Mouse (Mus musculus): Measurements from ENCODE around the gene Elp4.

The Elp4 gene

DNA sequence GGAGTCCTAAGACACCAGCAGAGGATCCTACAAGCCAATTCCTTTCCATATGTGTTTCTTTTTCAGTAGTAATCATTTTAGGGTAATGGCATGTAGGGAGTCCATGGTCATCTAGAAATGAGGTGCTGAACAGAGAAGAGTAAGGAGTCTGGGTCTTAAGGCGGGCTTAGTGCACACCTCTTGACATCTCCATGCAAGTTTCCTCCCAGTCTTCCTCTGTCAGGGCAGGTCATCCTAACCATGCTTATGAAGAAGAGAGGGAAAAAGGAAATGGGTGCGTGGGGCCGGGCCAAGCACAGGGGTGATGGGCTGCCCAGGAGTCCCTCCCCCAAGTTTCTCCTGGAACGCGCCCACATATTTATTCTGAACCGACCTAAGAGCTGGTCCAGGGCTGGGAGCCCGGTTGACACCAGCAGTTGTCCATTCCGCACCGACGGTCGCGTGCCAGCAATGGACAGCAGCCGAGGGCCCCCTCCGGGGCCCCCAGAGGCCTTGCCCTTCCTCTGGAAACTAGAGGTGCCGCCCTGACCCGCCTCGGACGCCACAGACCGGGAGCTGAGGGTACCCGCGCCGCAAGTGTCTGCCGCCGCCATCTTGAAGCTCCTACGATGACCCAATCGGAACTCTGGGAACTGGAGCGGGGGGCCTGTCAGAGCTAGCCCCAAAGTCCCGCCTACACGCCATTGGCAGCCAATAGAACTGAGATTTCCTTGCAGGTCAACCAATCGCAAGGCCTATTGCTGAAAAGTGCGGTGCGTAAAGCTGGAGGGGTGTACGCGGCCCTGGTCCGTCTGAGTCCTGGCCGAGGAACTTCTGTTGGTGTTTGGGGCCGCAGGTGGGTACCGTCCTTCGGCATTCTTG, at the start of gene Elp4, which contains the start of gene Immp1l:
TSS of gene Elp4 (minus strand) at position 669 of the 861 bp plus-strand sequence.
TSS of gene Immp1l (plus strand) at position 743 of the 861 bp plus-strand sequence.
- DNase-seq: peak; percentile 96 to 98

DNA sequence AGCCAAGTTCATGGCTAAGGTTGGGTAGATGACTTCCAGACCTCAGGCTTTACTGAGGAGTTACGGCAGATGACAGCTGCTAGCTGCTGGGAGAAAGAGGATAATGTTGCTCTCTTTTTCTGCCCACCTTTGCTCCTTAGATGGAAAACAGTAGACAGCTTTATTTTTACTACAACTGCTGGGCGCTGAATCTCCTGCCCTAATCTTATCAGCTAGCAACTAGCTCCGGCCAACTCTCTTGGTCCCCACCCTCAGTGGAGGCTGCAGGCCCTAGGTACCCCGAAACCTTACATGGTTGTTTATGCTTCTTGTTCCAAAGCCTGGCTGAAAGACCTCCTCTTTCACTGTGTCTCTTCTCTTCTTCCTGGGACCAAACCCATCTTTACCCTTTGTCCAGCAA, 49.5 kb upstream of the Elp4 start:
- DNase-seq: no peak

DNA sequence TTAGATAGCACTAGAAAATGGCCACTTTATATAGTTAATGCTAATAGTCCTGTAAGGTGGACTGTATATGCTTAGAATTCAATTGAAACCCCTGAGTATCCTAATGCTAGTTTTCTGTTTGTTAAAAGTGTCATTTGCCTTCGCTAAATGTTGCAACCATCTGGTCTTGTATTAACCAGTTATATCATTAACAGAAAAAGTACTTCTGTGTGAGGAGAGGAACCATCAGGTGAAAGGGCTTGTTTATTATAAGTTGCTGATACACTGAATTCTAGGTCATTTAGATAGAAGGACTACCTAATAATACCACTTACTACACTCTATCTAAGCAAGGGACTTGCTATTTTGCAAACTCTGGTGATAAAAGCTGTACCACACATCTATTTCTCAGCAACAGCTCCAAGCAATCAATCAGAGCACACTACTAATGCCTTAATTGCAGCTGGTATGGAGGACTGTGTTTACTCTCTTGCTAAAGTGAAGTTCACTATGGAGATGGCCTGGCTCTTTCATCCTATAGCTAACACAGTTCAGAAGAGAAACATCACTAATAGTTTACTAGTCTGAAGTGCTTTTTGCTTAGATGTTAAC, 47.1 kb upstream of the Elp4 start:
- DNase-seq: peak in 1 of 2 experiments; percentile 7

DNA sequence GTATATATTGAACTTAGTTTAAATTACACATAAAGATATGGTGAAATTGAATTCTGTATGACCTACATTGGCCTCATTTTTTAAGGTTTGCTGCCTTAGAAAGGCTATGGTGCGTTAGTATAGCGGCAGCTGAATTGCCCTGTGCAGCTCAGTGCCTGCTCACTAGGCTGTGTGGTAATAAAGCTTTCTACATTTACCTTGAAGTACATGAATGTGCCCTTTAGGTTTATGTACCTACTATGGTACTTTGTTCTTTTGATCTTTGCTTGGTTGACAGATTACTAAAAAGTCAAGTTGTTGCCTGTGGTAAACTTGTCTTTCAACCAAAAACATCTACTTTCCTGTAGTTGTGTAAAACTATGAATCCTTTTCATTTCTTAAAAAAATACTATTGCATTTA, 45.8 kb upstream of the Elp4 start:
- no peak for DNase-seq

DNA sequence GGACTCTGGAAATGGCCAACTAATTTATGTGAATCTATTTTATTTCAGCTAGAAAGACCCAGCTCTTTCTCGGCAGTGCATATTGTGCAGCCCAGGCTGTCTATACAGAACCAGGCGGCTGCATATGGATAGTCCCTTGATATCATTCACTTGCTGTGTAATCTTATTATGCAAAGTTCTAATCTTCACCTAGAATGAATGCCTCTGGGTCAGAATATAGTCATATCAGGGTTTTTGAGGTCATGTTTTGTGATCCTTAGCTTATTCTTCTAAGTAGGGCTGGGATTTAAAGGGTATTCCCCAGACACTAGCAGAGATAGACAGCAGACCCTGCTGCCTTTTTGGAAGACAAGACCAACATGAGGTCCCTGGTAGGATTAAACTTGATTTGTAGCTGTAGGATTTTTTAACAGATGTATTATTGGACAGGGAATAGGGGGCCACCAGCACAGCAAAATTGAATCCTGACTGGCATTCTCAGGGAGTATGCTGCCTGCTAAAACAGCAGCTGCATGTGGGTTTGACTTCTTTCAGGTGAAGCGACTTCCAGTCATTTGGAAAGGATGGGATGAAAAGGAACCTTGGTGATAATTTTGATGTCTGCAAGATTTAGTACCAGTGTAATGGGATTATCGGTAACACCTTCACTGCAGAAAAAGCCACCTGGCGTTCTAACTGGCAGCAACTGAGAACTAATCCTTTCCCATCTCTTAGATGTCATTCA, 13.4 kb upstream of the Elp4 start:
- DNase-seq: no peak

DNA sequence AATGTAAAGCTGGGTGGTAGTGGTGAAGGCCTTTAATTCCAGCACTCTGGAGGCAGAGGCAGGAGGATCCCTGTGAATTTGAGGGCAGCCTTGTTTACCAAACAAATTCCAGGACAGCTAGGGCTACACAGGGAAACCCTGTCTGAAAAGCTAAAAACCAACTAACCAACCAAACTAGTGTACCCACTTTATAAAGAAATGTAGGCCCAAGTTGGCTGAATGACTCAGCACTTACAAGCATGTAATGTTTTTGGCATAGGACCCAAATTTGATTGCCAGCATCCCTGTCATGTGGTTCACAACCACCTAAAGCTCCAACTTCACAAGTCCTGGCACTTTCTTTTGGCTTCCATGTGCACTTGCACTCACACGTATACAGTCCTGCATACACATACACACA, 12.3 kb upstream of the Elp4 start:
- no peak for DNase-seq

DNA sequence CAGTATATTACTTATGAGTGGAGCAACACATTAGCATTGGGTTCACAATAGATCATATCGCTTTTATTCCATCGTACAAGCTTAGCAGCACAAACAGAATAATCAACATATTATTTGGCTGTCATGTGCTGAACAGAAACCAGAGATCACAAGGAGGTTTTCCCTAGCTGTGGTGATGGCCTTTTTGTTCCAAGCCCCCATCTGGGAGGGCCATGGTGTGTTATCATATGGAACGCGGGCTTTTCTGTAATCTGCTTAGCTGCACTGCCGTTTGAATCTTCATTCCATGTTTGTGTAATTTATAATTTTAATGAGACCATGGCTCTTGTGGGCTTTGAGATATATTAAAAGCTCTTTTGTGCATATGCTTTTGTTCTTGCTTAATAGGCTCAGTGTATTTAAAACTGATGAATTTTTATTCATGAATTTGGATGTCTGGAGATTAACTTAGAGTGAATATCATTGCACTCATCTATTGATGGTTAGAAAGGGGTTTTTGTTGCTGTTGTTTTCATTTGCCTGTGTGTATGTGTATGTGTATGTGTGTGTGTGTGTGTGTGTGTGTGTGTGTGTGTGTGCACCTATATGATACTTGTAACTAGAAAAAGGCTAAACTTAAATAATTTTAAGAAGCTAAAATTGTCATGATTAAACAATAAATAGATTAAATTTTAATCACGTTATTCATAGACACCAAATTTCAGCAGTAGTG, 9.4 kb upstream of the Elp4 start:
- no peak for DNase-seq

DNA sequence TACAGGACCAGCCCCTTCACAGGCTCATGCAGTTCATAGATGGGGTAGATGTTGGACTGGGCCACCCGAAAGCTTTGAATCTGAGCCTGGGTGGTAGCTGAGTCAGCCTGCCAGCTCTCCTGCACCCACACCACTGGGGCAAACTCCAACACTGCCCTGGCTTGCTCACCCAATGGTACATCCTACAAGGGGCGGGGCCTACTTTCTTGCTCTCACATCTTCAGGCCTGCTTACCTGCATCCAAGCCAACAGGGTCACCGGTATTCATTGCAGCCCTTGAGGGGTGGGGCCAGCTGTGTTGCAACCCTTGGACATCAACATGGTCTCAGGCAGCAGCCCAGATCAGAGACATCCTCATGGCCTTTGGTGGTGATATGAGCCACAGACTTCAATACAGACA, 6.2 kb upstream of the Elp4 start:
- peak; percentile 51 to 64 for DNase-seq

DNA sequence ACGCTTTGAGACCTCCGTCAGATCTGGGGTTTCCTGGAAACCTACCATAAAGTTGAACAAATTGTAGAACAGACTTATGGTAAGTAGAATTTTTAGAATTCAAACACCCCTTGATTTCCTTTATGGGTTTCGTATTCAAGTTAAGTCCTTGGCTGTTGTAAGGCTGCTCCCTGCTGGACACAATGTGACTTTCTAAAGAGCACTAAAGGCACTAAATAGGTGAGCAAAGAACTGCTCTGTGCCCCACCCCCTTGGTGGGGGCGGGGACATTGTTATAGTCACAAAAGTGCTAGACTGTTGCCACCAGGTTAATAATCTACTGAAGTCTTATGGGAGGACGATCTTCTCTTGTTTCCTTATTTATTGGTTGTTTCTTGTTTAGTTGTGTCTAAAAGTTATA, 4.0 kb upstream of the Elp4 start:
- peak; percentile 62 to 76 for DNase-seq

DNA sequence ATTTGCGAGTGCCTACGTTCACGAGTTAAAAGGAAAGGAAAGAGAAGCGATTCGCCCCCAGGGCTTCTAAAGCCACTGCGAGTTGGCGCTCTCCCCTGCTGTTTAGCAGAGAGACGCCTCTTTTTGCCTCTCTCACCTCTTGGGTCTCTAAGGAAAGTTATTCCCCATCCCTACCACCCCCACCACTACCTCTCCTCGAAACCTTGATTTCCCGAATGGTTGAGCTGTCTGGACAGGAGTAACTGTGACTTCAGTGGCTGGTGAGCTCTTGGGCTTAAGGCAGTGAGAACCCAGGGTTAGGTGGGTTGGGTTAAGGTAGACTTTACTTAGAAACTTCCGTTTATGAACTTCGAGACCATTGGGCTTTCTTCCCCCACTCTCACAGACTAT, 388 bp upstream of the Elp4 start:
- DNase-seq: no peak

DNA sequence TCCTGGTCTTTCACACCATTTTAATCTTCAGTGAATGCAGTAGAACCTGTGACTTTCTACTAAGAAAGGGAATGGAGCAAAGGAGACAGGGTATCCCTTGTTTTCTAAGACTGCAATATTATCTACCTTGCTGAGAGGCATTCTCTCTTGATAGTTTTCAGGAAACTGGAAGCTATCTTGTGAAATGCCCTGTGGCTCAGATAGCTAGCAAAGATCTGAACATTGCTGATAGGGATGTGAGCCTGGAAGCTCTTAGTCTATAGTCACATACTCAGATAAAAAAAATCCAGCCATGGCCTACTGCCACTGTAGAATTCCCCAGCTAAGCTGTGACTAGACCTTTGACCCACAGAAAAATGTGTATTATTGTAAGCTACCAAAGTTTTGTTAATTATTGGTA, 13.5 kb downstream of the Elp4 start:
- no peak for DNase-seq

DNA sequence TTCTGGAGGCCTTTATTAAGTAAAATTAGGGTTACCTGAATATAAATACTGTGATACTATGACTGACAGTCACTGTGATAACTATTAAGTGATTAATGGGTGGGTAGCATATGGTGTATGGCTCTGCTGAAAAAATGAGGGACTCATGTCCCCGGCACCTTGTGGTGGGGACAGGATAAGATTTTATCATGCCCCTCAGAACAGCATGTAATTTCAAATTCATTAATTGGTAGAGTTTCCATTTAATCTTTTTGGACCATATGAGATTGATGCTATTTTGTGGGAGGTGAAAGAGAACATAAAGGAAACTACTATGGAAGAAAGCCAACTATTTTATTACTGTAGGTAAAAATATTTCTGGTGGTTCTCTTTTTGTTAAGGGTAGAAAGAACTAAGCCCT, 31.0 kb downstream of the Elp4 start:
- DNase-seq: no peak

DNA sequence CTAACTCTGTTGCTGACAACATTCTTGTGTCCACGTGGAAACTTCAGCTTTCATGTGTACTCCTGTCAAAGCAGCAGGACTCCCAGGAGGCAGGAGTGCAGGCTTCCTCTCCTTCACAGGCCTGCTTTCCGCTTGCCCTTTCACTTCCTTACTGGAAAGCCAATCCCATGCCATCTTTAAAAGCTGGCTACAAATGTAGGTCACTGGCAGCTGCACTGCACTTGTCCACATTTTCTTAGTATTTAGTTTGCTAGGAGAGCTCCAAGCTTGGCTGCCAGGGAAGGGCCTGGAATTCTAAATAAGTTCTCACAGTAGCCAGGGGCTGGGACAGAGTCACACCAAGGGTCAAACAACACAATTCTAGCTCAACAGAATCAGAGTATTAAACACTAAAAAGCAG, 49.6 kb downstream of the Elp4 start:
- DNase-seq: peak; percentile 1 to 11

DNA sequence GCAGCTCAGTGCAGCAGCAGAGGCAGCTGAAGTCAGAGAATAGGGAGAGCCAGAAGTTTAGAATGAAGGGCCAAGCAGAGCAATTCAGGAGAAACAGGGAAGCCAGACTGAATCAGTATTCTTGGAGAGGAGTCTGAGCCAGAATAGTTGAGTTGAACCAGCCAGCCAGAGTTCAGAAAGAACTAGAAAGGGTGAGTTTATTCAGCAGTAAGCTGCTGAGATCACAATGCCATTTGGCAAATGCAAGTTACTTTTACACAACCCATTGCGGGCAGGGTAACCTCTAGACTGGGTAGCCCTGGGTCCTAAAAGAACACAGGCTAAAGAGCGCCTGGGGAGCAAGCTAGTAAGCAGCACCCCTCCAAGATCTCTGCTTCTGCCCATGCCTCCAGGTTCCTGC, 51.4 kb downstream of the Elp4 start:
- DNase-seq: no peak

DNA sequence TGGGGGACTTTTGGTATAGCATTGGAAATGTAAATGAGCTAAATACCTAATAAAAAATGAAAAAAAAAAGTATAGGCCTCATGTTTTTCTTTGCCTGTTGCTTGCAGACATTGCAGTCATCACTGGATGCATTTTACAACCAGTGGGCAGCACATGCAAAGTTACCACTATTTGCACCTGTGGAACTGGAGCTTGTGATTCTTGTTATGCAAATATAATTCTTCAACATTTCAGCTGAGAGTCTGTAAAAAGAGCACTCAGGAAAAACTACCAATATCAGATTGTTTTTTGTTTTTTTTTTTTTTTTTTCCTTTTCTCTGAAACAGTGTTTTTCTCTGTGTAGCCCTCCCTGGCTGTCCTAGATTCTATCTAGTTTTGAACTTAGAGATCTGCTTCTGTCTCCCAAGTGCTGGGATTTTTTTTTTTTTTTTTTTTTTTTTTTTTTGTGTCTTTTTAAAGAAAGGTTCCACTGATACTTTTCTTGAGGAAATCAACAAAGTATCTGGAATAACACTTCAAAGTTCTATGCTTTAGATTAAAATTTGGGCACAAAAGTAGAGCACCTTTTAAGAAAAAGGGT, 52.6 kb downstream of the Elp4 start:
- DNase-seq: no peak

DNA sequence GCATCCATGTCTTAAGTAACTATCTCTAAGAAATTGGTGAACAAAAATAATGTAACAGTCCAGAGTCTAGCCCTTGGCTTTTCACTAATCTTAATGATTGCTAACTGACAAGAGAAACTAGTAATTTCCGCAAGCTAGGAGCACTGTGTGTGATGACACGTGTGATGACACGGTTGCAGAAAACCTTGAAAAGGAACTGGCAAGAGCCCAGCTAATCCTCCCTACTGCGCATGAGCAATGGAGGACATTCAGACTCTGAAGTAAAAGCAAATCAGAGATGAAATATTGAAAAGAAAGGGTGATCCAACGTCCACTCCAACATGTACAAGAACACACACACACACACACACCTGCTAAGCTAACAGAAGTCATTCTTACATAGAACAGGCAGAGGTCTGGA, 61.2 kb downstream of the Elp4 start:
- DNase-seq: no peak

DNA sequence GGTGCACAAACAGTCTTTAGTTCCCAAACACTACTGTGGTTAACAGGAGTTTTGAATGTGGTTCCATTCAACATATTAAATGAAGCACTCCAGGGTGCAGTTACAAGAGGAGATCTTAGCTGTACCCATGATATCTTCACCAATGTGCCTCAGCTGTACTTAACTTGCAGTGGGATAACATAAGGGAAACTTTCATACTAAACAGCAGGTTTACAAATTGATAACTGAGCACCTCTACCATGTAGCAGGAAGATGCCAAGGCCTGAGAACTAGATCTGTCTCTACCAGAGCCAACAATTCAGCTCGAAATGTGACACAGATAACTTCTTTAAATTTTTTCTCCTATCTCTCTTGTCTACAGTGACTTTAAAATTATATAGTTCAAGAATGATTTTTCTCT, 86.4 kb downstream of the Elp4 start:
- no peak for DNase-seq

DNA sequence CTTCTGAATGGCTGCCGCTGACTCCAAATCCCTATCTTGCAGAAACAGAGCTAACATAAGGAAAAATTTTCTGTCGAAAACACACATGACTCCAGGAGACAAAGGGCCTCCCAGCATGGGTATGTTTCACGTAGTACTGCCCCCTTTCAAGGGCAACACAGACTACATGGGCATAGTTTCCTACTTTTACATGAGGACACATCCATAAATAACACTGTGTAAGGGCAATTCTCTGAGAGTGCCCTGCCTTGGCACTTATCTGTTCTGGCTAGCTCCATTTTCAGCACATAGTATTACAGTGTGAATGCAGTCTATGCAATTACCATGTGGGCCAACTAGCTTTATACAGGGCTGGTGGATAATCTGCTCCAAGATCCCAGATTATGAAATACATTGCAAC, 89.2 kb downstream of the Elp4 start:
- no peak for DNase-seq

DNA sequence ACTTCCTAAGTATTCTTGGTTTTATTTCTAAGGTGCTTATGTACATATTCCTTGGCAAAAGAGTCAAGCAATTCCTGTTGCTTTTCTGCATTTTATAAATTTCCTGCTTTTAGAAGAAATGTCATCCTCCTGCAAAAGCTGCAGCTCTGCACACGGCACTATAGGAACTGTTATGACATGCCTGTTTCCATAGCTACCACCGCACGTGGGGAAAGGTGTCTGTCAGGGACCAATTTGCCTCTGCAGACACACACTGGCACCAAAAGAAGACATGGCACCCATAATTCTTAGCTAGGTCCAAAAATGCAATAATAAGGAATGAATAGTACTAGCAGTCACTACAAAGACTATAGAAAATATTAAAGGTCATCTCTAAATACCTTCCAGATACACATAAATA, 91.3 kb downstream of the Elp4 start:
- no peak for DNase-seq

DNA sequence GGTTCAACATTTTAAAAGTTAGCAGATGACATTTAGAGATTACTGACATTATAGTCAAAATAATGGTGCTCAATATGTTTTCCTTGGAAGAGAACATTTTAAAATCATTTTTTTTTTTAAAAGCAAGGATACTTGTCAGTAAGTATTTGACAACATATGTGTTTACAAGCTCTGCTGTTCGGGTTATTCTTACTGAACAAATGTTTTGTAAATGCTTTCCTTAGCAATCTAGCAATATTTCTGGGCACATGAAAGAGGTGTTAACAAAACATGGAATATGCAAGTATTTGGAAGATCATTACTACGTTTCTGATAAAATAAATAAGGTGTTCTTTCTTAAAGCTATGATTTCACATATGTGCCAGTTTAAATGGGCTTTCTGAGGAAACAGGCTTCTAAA, 94.1 kb downstream of the Elp4 start:
- no peak for DNase-seq

DNA sequence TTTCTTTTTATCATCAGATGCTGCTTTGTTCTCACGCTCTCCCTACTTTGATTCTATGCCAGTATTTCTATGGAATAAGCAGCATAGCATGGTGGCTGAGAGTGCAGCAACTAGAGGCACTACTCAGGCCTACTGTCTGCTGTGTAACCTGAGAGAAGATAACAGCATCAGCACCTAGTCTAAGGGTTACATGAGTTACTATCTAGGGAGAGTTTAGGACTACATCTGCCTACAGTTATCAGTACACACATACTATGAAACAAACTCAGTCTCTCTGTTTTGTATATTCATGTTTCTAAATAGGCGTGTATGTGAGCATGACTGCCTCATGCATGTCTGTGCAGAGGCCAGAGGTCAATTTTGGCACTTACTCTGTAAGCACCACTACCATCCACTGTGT, 97.8 kb downstream of the Elp4 start:
- no peak for DNase-seq

DNA sequence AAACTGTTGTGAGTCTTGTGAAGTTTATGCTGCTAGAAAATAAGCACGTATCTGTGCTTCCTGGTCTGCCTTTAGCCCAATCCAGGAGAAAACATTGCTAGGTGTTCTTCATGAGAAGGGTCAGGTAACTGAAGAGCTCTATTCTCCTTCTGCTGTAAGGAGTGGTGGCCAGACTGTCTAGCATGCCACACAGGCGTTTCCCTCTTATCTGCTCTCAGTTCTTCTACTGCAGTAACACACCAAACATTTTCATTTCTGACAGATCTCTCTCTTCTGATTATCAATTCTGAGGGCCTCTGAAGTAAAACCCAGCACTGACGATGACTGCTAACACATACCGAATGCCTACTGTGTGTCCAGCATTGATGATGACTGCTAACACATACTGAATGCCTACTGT, 98.3 kb downstream of the Elp4 start:
- no peak for DNase-seq

DNA sequence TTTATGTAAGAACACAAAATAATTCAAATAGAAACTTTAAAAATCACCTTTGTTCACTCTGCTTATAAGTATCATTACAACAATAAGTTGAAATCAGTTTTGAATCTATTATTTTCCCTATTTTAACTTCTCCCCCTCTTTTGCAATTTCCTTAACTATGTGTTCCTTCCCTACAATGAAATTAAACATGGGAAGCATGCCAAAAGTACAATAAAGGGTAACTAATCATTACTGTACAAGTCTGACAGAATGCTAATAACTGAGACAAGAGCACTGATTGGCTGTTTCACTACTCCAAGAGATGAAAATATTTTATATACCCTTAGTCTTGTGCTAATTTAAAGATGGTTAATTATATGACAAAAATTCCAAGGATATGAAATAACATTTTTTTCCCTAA, 99.2 kb downstream of the Elp4 start:
- DNase-seq: no peak
